Mouse (Mus musculus): ENCODE measurements around the gene Tspo2. TPM values are rescaled to one million over a fixed set of nuclear protein-coding genes. Genes with fewer than 3 reads are reported as not detected.

Gene Tspo2
- 0.42 and 0.45 TPM in 2 replicates for polyA plus RNA-seq (2012; rRNA removed; ENCODE audit: low replicate concordance)

GRCm38 (mm10) chr17:48451353-48451675 lies at the start of gene Tspo2:
Gene Tspo2 (minus strand): TSS chr17:48451522.

GRCm38 (mm10) chr17:48454688-48455087 lies 3.4 kb upstream of the Tspo2 start, which contains the start of gene Unc5cl:
Gene Unc5cl (plus strand): TSS chr17:48454901.

GRCm38 (mm10) chr17:48432158-48432980 lies 19.0 kb downstream of the Tspo2 start, which contains the start of gene Apobec2:
Gene Apobec2 (minus strand): TSS chr17:48432930.

GRCm38 (mm10) chr17:48409380-48410298 lies 41.7 kb downstream of the Tspo2 start, which contains the start of the genes Nfya and Oard1:
Gene Nfya (minus strand): TSS chr17:48409906.
Gene Oard1 (plus strand): TSS chr17:48410014.

Other genes with a start within 250 kb of the Tspo2 start
- 0.04 and 0.16 TPM in 2 replicates for gene Trem1, start 218.8 kb downstream of the Tspo2 start, polyA plus RNA-seq (2012; rRNA removed; ENCODE audit: low replicate concordance)
- gene Trem3, start 203.7 kb downstream of the Tspo2 start, polyA plus RNA-seq (2012; rRNA removed; ENCODE audit: low replicate concordance): 0.20 and 0.23 TPM in 2 replicates
- 2.5 TPM in 2 replicates for gene Treml4, start 187.2 kb downstream of the Tspo2 start, polyA plus RNA-seq (2012; rRNA removed; ENCODE audit: low replicate concordance)
- 21.3 and 24.8 TPM in 2 replicates for gene Treml2, start 152.0 kb downstream of the Tspo2 start, polyA plus RNA-seq (2012; rRNA removed; ENCODE audit: low replicate concordance)
- 2.7 and 2.8 TPM in 2 replicates for gene B430306N03Rik, start 135.4 kb downstream of the Tspo2 start, polyA plus RNA-seq (2012; rRNA removed; ENCODE audit: low replicate concordance)
- gene Trem2, start 105.1 kb downstream of the Tspo2 start, polyA plus RNA-seq (2012; rRNA removed; ENCODE audit: low replicate concordance): 6.0 and 8.5 TPM in 2 replicates
- 0.13 and 0.23 TPM in 2 replicates for gene Treml1, start 91.6 kb downstream of the Tspo2 start, polyA plus RNA-seq (2012; rRNA removed; ENCODE audit: low replicate concordance)
- gene Nfya, start 41.6 kb downstream of the Tspo2 start, polyA plus RNA-seq (2012; rRNA removed; ENCODE audit: low replicate concordance): 84.2 and 97.2 TPM in 2 replicates
- 5.7 and 13.3 TPM in 2 replicates for gene Oard1, start 41.5 kb downstream of the Tspo2 start, polyA plus RNA-seq (2012; rRNA removed; ENCODE audit: low replicate concordance)
- gene Apobec2, start 18.6 kb downstream of the Tspo2 start, polyA plus RNA-seq (2012; rRNA removed; ENCODE audit: low replicate concordance): 0.44 and 185 TPM in 2 replicates
- gene Unc5cl, start 3.4 kb upstream of the Tspo2 start, polyA plus RNA-seq (2012; rRNA removed; ENCODE audit: low replicate concordance): 4.6 and 5.3 TPM in 2 replicates